Mouse (Mus musculus): ENCODE data around the gene Ncoa5.

GRCm38 (mm10) chr2:164991111-164991510, 43.6 kb downstream of the Ncoa5 start:
- no peak for TF ChIP-seq CTCF (IDR thresholded peaks at IDR 0.05; ENCODE audit: low read depth)
- no peak for TF ChIP-seq EP300 (IDR thresholded peaks at IDR 0.05; ENCODE audit: low read depth)
